Mouse (Mus musculus) neural tube, postnatal 0 days (tissue): Measurements from ENCODE around the gene Pex11g. TPM values are rescaled to one million over a fixed set of nuclear protein-coding genes. Genes with fewer than 3 reads are reported as not detected.

Source experiments
- polyA plus RNA-seq: library from polyadenylated mRNA; unstranded; fragments of >200 nt; fragmentation: Nextera tagmentation; extraction: Ambion mirVana; gene quantifications from 2 replicates; pipeline ENCODE4 v1.2.1, GENCODE M21; 2015

The Pex11g gene
- polyA plus RNA-seq = 2.4 and 3.3 TPM in 2 replicates

DNA sequence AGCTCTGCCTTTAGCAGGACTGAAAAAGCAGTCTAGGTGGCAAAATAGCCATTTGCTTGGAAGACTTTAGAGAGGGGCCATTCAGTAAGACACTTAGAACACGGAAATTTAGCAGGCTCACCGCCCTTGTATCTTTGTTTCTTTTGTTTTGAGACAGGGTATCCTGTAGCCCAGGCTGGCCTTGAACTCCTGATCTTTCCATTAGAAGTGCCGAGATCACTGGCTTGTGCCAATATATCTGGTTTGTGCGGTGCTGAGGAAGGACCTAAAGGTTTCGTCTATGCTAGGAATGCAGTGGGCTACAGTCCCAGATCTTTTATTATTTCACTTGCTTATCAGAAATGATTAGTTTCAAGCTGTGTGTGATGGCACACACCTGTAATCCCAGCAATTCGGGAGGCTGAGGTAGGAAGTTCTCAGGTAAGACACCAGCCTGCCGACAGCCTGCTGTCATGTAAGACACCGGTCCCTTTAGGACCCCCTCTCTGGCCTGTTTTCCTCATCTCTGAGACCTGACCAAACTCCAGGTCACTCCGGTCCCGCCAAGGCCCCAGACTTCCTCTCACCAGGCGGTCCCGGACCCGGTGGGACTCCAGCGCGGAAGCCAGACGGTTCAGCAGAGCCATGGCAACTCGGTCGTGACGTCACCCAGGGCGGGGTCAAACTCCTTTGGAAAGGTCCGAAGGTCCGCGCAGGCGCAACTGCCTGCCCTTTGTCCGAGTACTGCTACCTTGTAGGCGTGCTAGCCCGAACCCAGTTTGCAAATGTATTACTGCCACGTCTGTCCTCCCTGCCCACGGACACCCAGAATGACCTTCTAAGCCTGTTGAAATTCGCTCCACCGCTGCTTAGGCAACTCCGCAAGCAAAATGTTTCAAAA is at the start of gene Pex11g:
Gene Pex11g, minus strand, starts transcription at position 675 of the 880 bp plus-strand sequence.

DNA sequence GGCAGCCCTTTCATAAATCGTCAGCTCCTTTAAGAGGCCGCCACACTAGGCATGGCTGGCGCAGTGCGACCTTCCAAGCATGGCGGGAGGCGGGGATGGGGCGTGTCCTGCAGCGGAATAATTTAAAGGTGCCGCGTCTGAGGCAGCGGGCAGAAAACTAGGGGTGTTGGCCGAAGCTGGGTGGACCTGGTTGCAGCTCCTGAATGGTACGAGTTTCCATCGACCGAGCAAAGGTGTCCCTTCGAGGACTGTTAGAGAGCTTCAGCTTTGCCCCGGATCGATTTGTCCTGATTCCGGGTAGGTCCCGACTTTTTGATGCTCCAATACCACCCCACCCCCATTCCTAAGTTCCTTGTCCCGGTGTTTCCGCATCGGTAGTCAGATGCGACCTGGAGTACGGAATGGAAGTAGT is 47.8 kb upstream of the Pex11g start, which contains the start of gene Pnpla6:
Gene Pnpla6, plus strand, starts transcription at position 125 of the 412 bp plus-strand sequence.

DNA sequence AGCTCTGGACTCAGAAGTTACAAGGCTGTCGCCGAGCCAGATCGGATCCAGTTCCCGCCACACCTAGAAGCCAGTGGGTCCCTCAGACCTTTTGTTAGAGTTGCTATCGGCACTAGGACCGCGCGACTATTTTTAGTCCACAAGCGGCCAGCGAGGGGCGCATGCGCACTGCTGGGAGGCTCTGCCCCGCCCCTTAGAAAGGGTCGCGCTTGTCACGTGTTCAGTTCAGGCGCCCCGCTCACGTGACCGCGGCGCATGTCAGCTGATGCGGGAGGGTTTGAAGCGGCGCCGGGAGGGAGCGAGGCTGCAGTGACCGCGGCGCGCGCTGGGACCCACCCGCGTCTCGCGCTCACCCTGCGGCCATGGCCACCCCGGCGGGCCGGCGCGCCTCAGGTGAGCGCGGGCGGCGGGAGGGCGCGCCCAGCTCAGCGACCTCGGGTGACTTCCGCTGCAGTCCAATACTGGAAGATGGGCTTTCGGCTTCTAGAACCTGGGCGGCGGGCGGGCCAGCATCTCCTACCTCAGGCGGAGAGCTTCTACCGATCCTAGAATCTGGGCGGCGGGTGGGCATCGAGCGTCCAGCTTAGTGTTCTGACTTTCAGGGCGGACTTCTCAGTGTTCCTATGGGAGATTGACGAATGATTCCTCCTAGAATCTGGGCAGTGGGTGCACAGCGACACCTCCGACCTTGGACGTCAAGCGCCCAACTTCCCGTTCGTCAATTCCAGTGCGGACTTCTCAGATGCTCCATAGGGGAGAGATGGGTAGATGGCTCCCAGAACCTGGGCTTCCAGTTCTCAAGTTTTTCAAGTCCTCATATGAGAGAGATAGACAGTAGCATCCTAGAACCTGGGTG is 33.0 kb upstream of the Pex11g start, which contains the start of gene Mcoln1:
Gene Mcoln1, plus strand, starts transcription at position 223 of the 856 bp plus-strand sequence.

DNA sequence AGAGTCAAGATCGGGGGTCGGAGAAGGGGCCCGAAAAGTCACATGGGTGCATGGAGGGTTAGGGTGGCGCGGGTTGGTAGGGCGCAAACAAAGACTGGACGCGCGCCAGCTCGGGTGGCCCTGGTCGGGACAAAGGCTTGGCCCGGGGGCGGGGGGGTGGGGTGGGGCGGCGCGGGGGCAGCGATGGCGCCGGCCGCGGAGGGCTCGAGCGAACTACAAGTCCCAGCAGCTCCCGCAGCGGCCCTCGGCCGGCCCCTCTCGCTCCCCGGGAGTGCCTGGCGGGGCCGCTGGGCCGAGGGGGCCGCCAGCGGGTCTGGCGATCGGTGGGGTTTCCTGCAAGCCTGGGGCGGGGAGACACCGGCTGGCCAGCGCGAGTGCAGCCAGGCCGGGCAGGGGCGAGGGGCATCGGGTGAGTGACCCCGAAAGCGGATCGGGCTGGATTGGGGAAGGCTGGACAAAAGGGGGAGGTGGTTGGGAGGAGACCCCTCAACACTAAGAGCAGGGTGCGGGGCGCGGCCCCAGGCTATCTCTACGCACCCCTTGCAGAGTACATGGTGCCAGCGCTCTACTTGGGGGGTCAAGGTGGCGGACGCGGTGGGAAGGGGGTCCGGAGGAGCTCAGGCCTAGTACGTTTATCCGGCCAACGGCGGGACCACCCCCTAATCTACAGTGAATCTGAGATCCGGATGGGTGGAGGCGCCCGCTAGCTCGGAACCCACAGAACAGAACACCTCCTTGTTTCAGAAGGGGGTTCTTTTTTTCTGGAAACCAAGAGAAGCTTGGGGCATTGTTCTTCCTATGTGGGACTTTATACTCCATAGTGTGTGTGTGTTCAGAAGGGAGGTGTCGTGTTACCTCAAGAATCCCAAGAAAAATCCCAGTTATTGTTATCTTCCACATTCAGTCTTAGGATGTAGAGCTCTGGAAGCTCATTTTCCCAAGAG is 25.7 kb upstream of the Pex11g start, which contains the start of gene Zfp358:
Gene Zfp358, plus strand, starts transcription at position 238 of the 944 bp plus-strand sequence.

DNA sequence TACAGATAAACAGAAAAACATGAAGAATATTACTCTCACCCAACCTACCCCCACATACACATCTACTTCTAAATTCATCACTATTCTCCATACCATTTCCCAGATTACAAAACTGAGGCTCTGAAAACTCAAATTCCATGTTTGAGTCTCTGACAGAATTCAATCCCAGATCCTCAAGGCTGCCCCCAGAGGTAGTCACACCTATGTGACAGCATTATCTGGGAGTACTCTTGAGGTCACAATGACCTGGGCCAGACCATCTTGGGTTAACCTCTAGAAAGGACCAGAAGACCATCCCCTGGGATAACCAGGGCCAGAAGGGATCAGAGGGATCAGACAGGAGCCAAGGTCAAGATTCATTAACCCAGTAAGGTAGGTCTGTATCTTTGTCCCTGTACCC is 3.1 kb upstream of the Pex11g start, which contains the start of gene Tex45:
Gene Tex45, plus strand, starts transcription at position 301 of the 400 bp plus-strand sequence.

Other genes starting within 250 kb of the Pex11g start
- gene Insr, start 188.1 kb downstream of the Pex11g start, polyA plus RNA-seq = 34.6 and 40.9 TPM in 2 replicates
- 0.17 TPM in 1 of 2 replicates, not detected in the other for gene A430078G23Rik, start 114.3 kb downstream of the Pex11g start, polyA plus RNA-seq
- 6.7 and 8.3 TPM in 2 replicates for gene Arhgef18, start 74.7 kb downstream of the Pex11g start, polyA plus RNA-seq
- gene Tex45, start 3.2 kb upstream of the Pex11g start, polyA plus RNA-seq = 0.67 and 1.0 TPM in 2 replicates
- 44.1 and 45.6 TPM in 2 replicates for gene Zfp358, start 25.5 kb upstream of the Pex11g start, polyA plus RNA-seq
- 81.0 and 92.5 TPM in 2 replicates for gene Mcoln1, start 32.8 kb upstream of the Pex11g start, polyA plus RNA-seq
- 40.4 and 43.1 TPM in 2 replicates for gene Pnpla6, start 47.7 kb upstream of the Pex11g start, polyA plus RNA-seq
- 0.53 TPM in 1 of 2 replicates, not detected in the other for gene C330021F23Rik, start 100.3 kb upstream of the Pex11g start, polyA plus RNA-seq
- 36.5 and 42.6 TPM in 2 replicates for gene Camsap3, start 119.6 kb upstream of the Pex11g start, polyA plus RNA-seq
- gene Xab2, start 153.6 kb upstream of the Pex11g start, polyA plus RNA-seq = 33.8 and 39.0 TPM in 2 replicates
- 99.6 and 101 TPM in 2 replicates for gene Pet100, start 153.9 kb upstream of the Pex11g start, polyA plus RNA-seq
- gene Pcp2, start 157.9 kb upstream of the Pex11g start, polyA plus RNA-seq = 3.1 and 4.0 TPM in 2 replicates
- gene Stxbp2, start 163.3 kb upstream of the Pex11g start, polyA plus RNA-seq = 24.9 and 27.4 TPM in 2 replicates
- 0.58 and 0.90 TPM in 2 replicates for gene Retn, start 188.1 kb upstream of the Pex11g start, polyA plus RNA-seq
- 0.25 TPM in 1 of 2 replicates, not detected in the other for gene Mcemp1, start 198.1 kb upstream of the Pex11g start, polyA plus RNA-seq
- gene Fcor, start 204.7 kb upstream of the Pex11g start, polyA plus RNA-seq = 35.1 and 36.4 TPM in 2 replicates
- 46.7 and 48.8 TPM in 2 replicates for gene Trappc5, start 208.6 kb upstream of the Pex11g start, polyA plus RNA-seq
- gene Fcer2a, start 226.5 kb upstream of the Pex11g start, polyA plus RNA-seq = 0.22 and 0.28 TPM in 2 replicates